Mouse (Mus musculus) lung, postnatal 0 days (tissue): ENCODE measurements at regions not wholly inside any gene's neighbourhood (a gene's known extent, or its start where the extent isn't known, plus 50 kb on each side); places are given as distances from the start of the nearest gene placed in this dataset.

Experiments
- CTCF ChIP-seq: IDR thresholded peaks from 2 replicates; pipeline ENCODE4 v1.5.1; 2016; ENCODE audit warnings: antibody characterized with exemption, mild to moderate bottlenecking
- EP300 ChIP-seq: IDR thresholded peaks from 2 replicates; pipeline ENCODE4 v1.6.1; 2016; ENCODE audit warnings: antibody characterized with exemption, mild to moderate bottlenecking, control low read depth

GRCm38 (mm10) chr2:30724521-30724920 is 78.9 kb downstream of the 1700001O22Rik start:
- no peak for TF ChIP-seq EP300
- no peak for TF ChIP-seq CTCF
